8 mouse cellular contexts compared by ENCODE assay signal in the genomic region with DNA sequence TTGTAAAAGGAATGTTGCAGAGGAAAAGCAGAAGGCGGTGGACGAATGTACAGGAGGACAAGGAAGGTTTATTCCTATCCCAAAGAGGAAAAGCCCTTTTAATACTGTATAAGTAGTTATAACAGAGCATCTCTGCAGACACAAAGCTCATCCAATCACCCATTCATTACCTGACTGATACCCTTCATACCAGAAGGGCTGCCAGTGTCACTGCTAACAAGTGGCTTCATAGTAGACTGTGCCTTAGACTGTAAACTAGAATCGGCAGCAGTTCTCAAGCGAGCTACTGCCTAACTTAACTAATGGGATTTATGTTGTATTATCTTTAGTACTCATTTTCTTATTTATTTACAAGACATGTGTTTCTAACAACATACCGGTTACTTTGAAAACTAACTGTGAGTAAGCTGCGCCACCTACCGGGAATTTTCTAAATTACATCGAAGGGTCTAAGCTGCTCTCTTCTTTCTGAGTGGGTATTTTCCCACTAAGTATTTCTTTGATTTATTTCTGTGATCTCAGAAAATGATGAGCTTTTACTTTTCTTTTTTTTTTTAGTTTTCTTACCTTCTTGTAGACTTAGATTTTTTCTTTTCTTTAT.
DNase-seq lines count a peak whose midpoint lies in the region; ATAC-seq and TF ChIP-seq lines count a peak whose summit lies in the region.

No protein-coding gene starts in this region.

- H3K9ac ChIP-seq in neural tube, embryonic 15.5 days (replicated peaks), result no peak overlapping the region
- no peak overlapping the region for H3K9ac ChIP-seq in hindbrain, postnatal 0 days (replicated peaks; ENCODE audit: low read length)
- H3K9ac ChIP-seq in lung, postnatal 0 days (replicated peaks; ENCODE audit: low read depth), result no peak overlapping the region

- no peak for TF ChIP-seq EP300 in lung, postnatal 0 days (IDR thresholded peaks at IDR 0.05)

- H3K36me3 ChIP-seq in neural tube, embryonic 15.5 days, result no peaks in the 10 kb centered on the region
- no peaks in the 10 kb centered on the region for H3K36me3 ChIP-seq in embryonic facial prominence, embryonic 10.5 days (replicated peaks)
- H3K36me3 ChIP-seq in hindbrain, postnatal 0 days (ENCODE audit: insufficient read depth, low read length), result no peaks in the 10 kb centered on the region
- H3K36me3 ChIP-seq in lung, postnatal 0 days (ENCODE audit: insufficient read depth, low read length), result no peaks in the 10 kb centered on the region

- ATAC-seq in CD4-positive, CD25-positive, alpha-beta regulatory T cell, adult 4 months, result no peak
- no peak for ATAC-seq in neural tube, embryonic 15.5 days (ENCODE audit: low FRiP score)
- no peak for ATAC-seq in hindbrain, postnatal 0 days
- ATAC-seq in lung, postnatal 0 days, result no peak

- TF ChIP-seq CTCF in hindbrain, postnatal 0 days (IDR thresholded peaks at IDR 0.05; ENCODE audit: low read depth), result peak; percentile 73
- peak; percentile 52 for TF ChIP-seq CTCF in lung, postnatal 0 days (IDR thresholded peaks at IDR 0.05)

- no peak overlapping the region for H3K4me2 ChIP-seq in neural tube, embryonic 15.5 days
- H3K4me2 ChIP-seq in hindbrain, postnatal 0 days (ENCODE audit: low read depth, low read length), result no peak overlapping the region
- H3K4me2 ChIP-seq in lung, postnatal 0 days (replicated peaks; ENCODE audit: low read depth, low read length), result no peak overlapping the region

- no peaks in the 10 kb centered on the region for H3K27me3 ChIP-seq in neural tube, embryonic 15.5 days (replicated peaks)
- no peaks in the 10 kb centered on the region for H3K27me3 ChIP-seq in embryonic facial prominence, embryonic 10.5 days (replicated peaks; ENCODE audit: low read depth, poor library complexity, severe bottlenecking)
- no peaks in the 10 kb centered on the region for H3K27me3 ChIP-seq in hindbrain, postnatal 0 days (ENCODE audit: insufficient read depth, low read length)
- no peaks in the 10 kb centered on the region for H3K27me3 ChIP-seq in lung, postnatal 0 days (replicated peaks; ENCODE audit: insufficient read depth, low read length)

- H3K27ac ChIP-seq in neural tube, embryonic 15.5 days (replicated peaks), result no peak overlapping the region
- H3K27ac ChIP-seq in embryonic facial prominence, embryonic 10.5 days (replicated peaks), result no peak overlapping the region
- no peak overlapping the region for H3K27ac ChIP-seq in hindbrain, postnatal 0 days
- H3K27ac ChIP-seq in lung, postnatal 0 days (ENCODE audit: low read length), result no peak overlapping the region

- peak; percentile 19 for DNase-seq in CD4-positive, CD25-positive, alpha-beta regulatory T cell, adult 2 months (ENCODE audit: low read depth, low spot score)
- peak; percentile 60 for DNase-seq in neural tube, embryonic 10.5 days (ENCODE audit: extremely low spot score, low spot score)
- DNase-seq in embryonic facial prominence, embryonic 10.5 days (ENCODE audit: low spot score), result peak; percentile 61
- DNase-seq in hindbrain, postnatal 0 days (ENCODE audit: low spot score), result peak; percentile 90
- peak; percentile 24 for DNase-seq in lung, postnatal 0 days (ENCODE audit: low spot score)
- peak; percentile 85 for DNase-seq in right cerebral cortex, postnatal 4 days

- WGBS in neural tube, embryonic 15.5 days, result 33% methylated on average over 8 of the region's 8 CpGs
- 38% methylated on average over 8 of the region's 8 CpGs for WGBS in embryonic facial prominence, embryonic 10.5 days
- WGBS in hindbrain, postnatal 0 days, result 36% methylated on average over 8 of the region's 8 CpGs
- WGBS in lung, postnatal 0 days, result 34% methylated on average over 8 of the region's 8 CpGs

- H3K4me1 ChIP-seq in neural tube, embryonic 15.5 days, result no peaks in the 10 kb centered on the region
- no peaks in the 10 kb centered on the region for H3K4me1 ChIP-seq in embryonic facial prominence, embryonic 10.5 days
- H3K4me1 ChIP-seq in hindbrain, postnatal 0 days (ENCODE audit: insufficient read depth, low read length), result no peaks in the 10 kb centered on the region
- no peaks in the 10 kb centered on the region for H3K4me1 ChIP-seq in lung, postnatal 0 days (ENCODE audit: insufficient read depth, low read depth, low read length)

- no peaks in the 10 kb centered on the region for H3K9me3 ChIP-seq in neural tube, embryonic 15.5 days (replicated peaks)
- H3K9me3 ChIP-seq in embryonic facial prominence, embryonic 10.5 days, result no peaks in the 10 kb centered on the region
- no peaks in the 10 kb centered on the region for H3K9me3 ChIP-seq in hindbrain, postnatal 0 days (ENCODE audit: low read length)
- no peaks in the 10 kb centered on the region for H3K9me3 ChIP-seq in lung, postnatal 0 days (ENCODE audit: low read length)

- H3K4me3 ChIP-seq in neural tube, embryonic 15.5 days (replicated peaks), result no peak overlapping the region
- no peak overlapping the region for H3K4me3 ChIP-seq in embryonic facial prominence, embryonic 10.5 days
- no peak overlapping the region for H3K4me3 ChIP-seq in hindbrain, postnatal 0 days (ENCODE audit: low read length)
- H3K4me3 ChIP-seq in lung, postnatal 0 days (ENCODE audit: low read depth, low read length), result no peak overlapping the region

Comparison
In these comparisons a context has a peak if more than half of its experiments do, and no peak if none do; other contexts are left out.
1. DNase-seq: peak in every context shown above with its lines; median percentile 90 in hindbrain, postnatal 0 days; 85 in right cerebral cortex, postnatal 4 days; 61 in embryonic facial prominence, embryonic 10.5 days; 60 in neural tube, embryonic 10.5 days; 24 in lung, postnatal 0 days; 19 in CD4-positive, CD25-positive, alpha-beta regulatory T cell, adult 2 months.